Mouse (Mus musculus) MEL (cell line): ENCODE measurements around the gene Cyfip1. TPM values are rescaled to one million over a fixed set of nuclear protein-coding genes. Genes with fewer than 3 reads are reported as not detected.

ENCODE experiments used
- DNase-seq: peaks from one replicate; pipeline ENCODE4 v3.0.0; 2011; ENCODE audit warnings: low read depth, low spot score
- H3K27ac ChIP-seq: 2 replicates; pipeline ENCODE4 v1.5.1; 2012; ENCODE audit warnings: low read depth, mild to moderate bottlenecking, control low read depth, low read length, moderate library complexity; ENCODE audit not compliant: control insufficient read depth
- H3K27me3 ChIP-seq, 2 experiments: fragments of 150-350 bp in 1 of 2; sonication (generic) in 1 of 2; 2 replicates each; pipeline ENCODE4 v1.6.1; 2012; ENCODE audit warnings: low read length in 2 of 2, mild to moderate bottlenecking in 2 of 2, improper control_type of control experiment in 1 of 2, moderate library complexity in 1 of 2; ENCODE audit not compliant: insufficient read depth in 2 of 2, control insufficient read depth in 1 of 2
- H3K36me3 ChIP-seq, 2 experiments: 2 replicates each; pipeline ENCODE4 v1.6.1; 2012 to 2014; ENCODE audit warnings: low read length in 2 of 2, improper control_type of control experiment in 1 of 2, inconsistent platforms in 1 of 2, mild to moderate bottlenecking in 1 of 2; ENCODE audit not compliant: insufficient read depth in 2 of 2, control insufficient read depth in 1 of 2
- H3K4me1 ChIP-seq, 2 experiments: fragments of 150-350 bp in 1 of 2; sonication (generic) in 1 of 2; 2 replicates each; pipeline ENCODE4 v1.6.1; 2012; ENCODE audit warnings: low read length in 2 of 2, improper control_type of control experiment in 1 of 2, mild to moderate bottlenecking in 1 of 2; ENCODE audit not compliant: insufficient read depth in 2 of 2, control insufficient read depth in 1 of 2
- H3K4me3 ChIP-seq, 2 experiments: fragments of 150-350 bp in 1 of 2; sonication (generic) in 1 of 2; 2 replicates each; pipeline ENCODE4 v1.5.1; 2012; ENCODE audit warnings: low read depth in 2 of 2, low read length in 2 of 2, mild to moderate bottlenecking in 2 of 2, moderate library complexity in 2 of 2, control low read depth in 1 of 2, improper control_type of control experiment in 1 of 2; ENCODE audit not compliant: control insufficient read depth in 1 of 2, insufficient read depth in 1 of 2
- H3K79me2 ChIP-seq: 2 replicates; pipeline ENCODE4 v1.6.1; 2012; ENCODE audit warnings: mild to moderate bottlenecking, low read length, moderate library complexity; ENCODE audit not compliant: control insufficient read depth, poor library complexity, insufficient read depth
- H3K9ac ChIP-seq: 2 replicates; pipeline ENCODE4 v1.6.1; 2012; ENCODE audit warnings: low read depth, mild to moderate bottlenecking, control low read depth, low read length, moderate library complexity; ENCODE audit not compliant: control insufficient read depth, poor library complexity, severe bottlenecking
- H3K9me3 ChIP-seq: fragments of 150-350 bp; sonication (generic); replicated peaks from 2 replicates; pipeline ENCODE4 v1.6.1; 2012; ENCODE audit warnings: mild to moderate bottlenecking, low read length, improper control_type of control experiment, moderate library complexity; ENCODE audit not compliant: insufficient read depth
- BHLHE40 ChIP-seq: IDR thresholded peaks from 2 replicates; pipeline ENCODE4 v1.6.1; 2012; ENCODE audit warnings: low read depth, mild to moderate bottlenecking, inconsistent platforms, low read length, improper control_type of control experiment, borderline replicate concordance
- CHD1 ChIP-seq: IDR thresholded peaks from 2 replicates; pipeline ENCODE4 v1.6.1; 2012; ENCODE audit warnings: low read depth, mild to moderate bottlenecking, inconsistent platforms, low read length, improper control_type of control experiment
- CHD2 ChIP-seq: IDR thresholded peaks from 2 replicates; pipeline ENCODE4 v1.6.1; 2011; ENCODE audit warnings: low read length, improper control_type of control experiment
- ELF1 ChIP-seq: IDR thresholded peaks from 2 replicates; pipeline ENCODE4 v1.6.1; 2014; ENCODE audit warnings: low read depth, mild to moderate bottlenecking, inconsistent platforms, low read length, improper control_type of control experiment, moderate library complexity
- ETS1 ChIP-seq: IDR thresholded peaks from 2 replicates; pipeline ENCODE4 v1.6.1; 2012; ENCODE audit warnings: low read depth, mild to moderate bottlenecking, inconsistent platforms, low read length, improper control_type of control experiment, moderate library complexity
- GATA1 ChIP-seq: IDR thresholded peaks from 2 replicates; pipeline ENCODE4 v1.6.1; 2011; ENCODE audit warnings: low read depth, low read length, improper control_type of control experiment
- KAT2A ChIP-seq: conservative IDR thresholded peaks from 2 replicates; pipeline ENCODE4 v1.6.1; 2012; ENCODE audit warnings: low read depth, low read length, improper control_type of control experiment, inconsistent platforms
- SMC3 ChIP-seq: IDR thresholded peaks from 2 replicates; pipeline ENCODE4 v1.6.1; 2011; ENCODE audit warnings: low read depth, low read length, improper control_type of control experiment
- UBTF ChIP-seq: IDR thresholded peaks from 2 replicates; pipeline ENCODE4 v1.6.1; 2012; ENCODE audit warnings: low read depth, mild to moderate bottlenecking, inconsistent platforms, low read length, improper control_type of control experiment, moderate library complexity, borderline replicate concordance; ENCODE audit not compliant: insufficient read depth
- USF2 ChIP-seq, 2 experiments: IDR thresholded peaks; 2 replicates each; pipeline ENCODE4 v1.6.1; 2011 to 2012; ENCODE audit warnings: improper control_type of control experiment in 2 of 2, low read length in 2 of 2, borderline replicate concordance in 1 of 2, inconsistent platforms in 1 of 2, low read depth in 1 of 2, mild to moderate bottlenecking in 1 of 2; ENCODE audit not compliant: insufficient read depth in 1 of 2
- ZC3H11A ChIP-seq: IDR thresholded peaks from 2 replicates; pipeline ENCODE4 v1.6.1; 2012; ENCODE audit warnings: low read depth, mild to moderate bottlenecking, inconsistent platforms, low read length, improper control_type of control experiment
- ZMIZ1 ChIP-seq: IDR thresholded peaks from 2 replicates; pipeline ENCODE4 v1.6.1; 2012; ENCODE audit warnings: low read depth, mild to moderate bottlenecking, inconsistent platforms, low read length, improper control_type of control experiment, moderate library complexity
- polyA plus RNA-seq, 2 experiments: library from polyadenylated mRNA; stranded (reverse) in 1 of 2; unstranded in 1 of 2; fragments of >175 nt in 1 of 2; fragments of >200 nt in 1 of 2; gene quantifications; 2 replicates each; pipeline versions ENCODE4 v1.2.1 to v1.2.4; 2012; ENCODE audit warnings: low replicate concordance in 2 of 2, low read depth in 1 of 2; ENCODE audit not compliant: insufficient read length in 2 of 2, insufficient read depth in 1 of 2, missing spikeins in 1 of 2
- total RNA-seq: library from RNA; depleted of rRNA; stranded (reverse); fragments of 300-350 nt; gene quantifications from 2 replicates; pipeline ENCODE4 v1.2.3, GENCODE M21; 2012

Cyfip1 gene
- total and polyA plus RNA-seq, 3 experiments: 18.3 to 124 (median 27.6) TPM

DNA sequence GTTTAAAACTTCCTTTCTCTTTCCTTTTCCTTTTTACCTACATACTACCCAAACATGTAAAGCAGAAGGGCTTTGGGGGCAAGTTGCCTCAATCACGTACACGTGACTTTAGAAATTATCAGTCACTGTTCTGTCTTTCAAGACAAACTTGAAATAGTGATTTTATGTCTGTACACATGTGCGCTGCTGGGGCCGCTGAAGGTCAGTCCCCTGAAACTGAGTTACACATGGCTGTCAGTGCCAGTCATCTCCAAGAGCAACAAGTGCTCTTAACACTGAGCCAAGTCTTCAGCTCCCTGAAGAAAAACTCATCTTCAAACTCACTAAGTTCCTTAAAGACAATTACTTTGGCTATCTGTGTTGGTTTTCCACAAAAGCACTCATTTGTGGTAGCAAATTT, 116.4 kb downstream of the Cyfip1 start (continued):
- TF ChIP-seq GATA1: no peak

DNA sequence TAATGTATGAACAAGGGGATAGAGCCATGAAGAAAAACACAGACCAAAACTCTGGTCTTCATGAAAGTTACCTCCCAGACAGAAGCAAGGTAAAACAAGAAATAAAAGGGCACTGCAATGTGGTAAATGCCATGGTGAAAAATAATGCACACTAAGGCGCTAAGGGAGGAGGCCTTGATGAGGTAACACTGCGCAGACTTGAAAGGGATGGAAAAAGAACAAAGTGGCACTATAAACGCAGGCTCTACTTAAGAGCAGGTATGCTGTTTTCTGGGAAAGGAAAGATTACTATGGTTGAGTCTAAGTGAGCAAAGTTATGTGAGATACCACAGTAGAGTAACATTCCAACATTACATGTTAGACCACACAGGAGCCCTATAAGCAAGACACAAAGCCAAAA, 118.3 kb downstream of the Cyfip1 start:
- no peaks in the 10 kb centered on the region for H3K27me3 ChIP-seq
- H3K4me3 ChIP-seq: no peak overlapping the region
- H3K9ac ChIP-seq: no peak overlapping the region
- peaks cover 0 to 34% of the 10 kb centered on the region in 2 experiments; a peak in 3 of 4 replicates for H3K36me3 ChIP-seq
- TF ChIP-seq CHD1: no peak
- no peak for TF ChIP-seq ZC3H11A
- TF ChIP-seq ZMIZ1: no peak
- no peak for TF ChIP-seq KAT2A
- TF ChIP-seq ETS1: no peak
- no peak for TF ChIP-seq CHD2
- TF ChIP-seq USF2 (IDR thresholded peaks at IDR 0.05; ENCODE audit: borderline replicate concordance in 1 of 2, insufficient read depth in 1 of 2, low read depth in 1 of 2, low read length in 2 of 2): no peak
- no peak for TF ChIP-seq BHLHE40
- TF ChIP-seq ELF1: no peak
- no peak for TF ChIP-seq UBTF
- H3K79me2 ChIP-seq: peaks cover 37% of the 10 kb centered on the region
- no peak for DNase-seq
- no peak overlapping the region for H3K27ac ChIP-seq
- H3K9me3 ChIP-seq: no peaks in the 10 kb centered on the region
- peaks cover 2 to 16% of the 10 kb centered on the region in 2 experiments; a peak in 3 of 4 replicates for H3K4me1 ChIP-seq

GRCm38 (mm10) chr7:55960506-55960905, 119.0 kb downstream of the Cyfip1 start:
- H3K4me1 ChIP-seq: peaks cover 2 to 15% of the 10 kb centered on the region in 2 experiments; a peak in 3 of 4 replicates
- no peak overlapping the region for H3K9ac ChIP-seq
- H3K9me3 ChIP-seq: no peaks in the 10 kb centered on the region
- peaks cover 0 to 27% of the 10 kb centered on the region in 2 experiments; a peak in 3 of 4 replicates for H3K36me3 ChIP-seq
- DNase-seq: no peak
- H3K27ac ChIP-seq: no peak overlapping the region
- no peaks in the 10 kb centered on the region for H3K27me3 ChIP-seq
- H3K79me2 ChIP-seq: peaks cover 34% of the 10 kb centered on the region
- no peak overlapping the region for H3K4me3 ChIP-seq
- TF ChIP-seq SMC3: no peak
